Mouse (Mus musculus) E14TG2a.4 (cell line): ENCODE results near the gene Akain1.

Experiments
- CTCF ChIP-seq: conservative IDR thresholded peaks from 2 replicates; pipeline ENCODE4 v1.5.1; 2014; ENCODE audit warnings: low read length
- POU5F1 ChIP-seq: IDR thresholded peaks from 2 replicates; pipeline ENCODE4 v1.6.1; 2014; ENCODE audit warnings: low read length, borderline replicate concordance

DNA sequence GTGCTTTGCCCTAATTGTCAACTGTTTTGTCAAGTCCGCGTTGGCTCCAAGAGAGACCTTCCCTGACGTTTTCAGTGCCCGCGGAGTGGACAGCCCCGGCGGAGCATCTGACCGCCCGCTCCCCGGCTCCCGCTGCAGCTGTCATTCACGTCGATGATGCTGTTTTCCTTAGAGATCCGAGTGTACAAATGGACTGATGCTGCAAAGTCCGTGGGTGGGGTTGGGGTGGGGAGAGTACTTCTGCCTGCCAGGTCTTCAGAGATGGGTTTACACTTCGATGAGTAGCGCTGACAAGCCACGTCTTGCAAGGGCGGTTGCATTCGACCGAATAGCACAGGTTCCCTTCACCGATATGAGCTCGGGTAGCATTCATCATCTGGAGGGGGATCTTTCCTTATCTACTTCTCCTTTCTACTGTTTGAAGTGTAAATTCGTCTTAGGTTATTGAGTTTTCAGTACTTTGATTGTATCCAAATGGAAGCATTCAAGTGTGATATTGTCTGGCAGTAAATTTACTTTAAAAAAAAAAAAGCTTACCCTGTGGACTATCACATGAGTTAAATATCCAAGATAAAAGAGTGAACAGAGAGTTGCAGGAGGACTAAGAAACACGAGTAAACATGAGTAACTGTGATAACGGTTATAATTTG is 21.3 kb upstream of the Akain1 start:
- TF ChIP-seq CTCF (no peak), POU5F1 (no peak)
